Mouse (Mus musculus) left cerebral cortex, adult 11 months (tissue): ENCODE measurements at regions not wholly inside any gene's neighbourhood (a gene's known extent, or its start where the extent isn't known, plus 50 kb on each side); places are given as distances from the start of the nearest gene placed in this dataset.
"Not testable (repeated sequence)": the region's sequence is repeated elsewhere in the genome, so short reads cannot be mapped to it uniquely, and the experiment has no call there.

Experiments
- DNase-seq: peaks from one replicate; pipeline ENCODE4 v3.0.0; 2022; ENCODE audit warnings: low spot score

DNA sequence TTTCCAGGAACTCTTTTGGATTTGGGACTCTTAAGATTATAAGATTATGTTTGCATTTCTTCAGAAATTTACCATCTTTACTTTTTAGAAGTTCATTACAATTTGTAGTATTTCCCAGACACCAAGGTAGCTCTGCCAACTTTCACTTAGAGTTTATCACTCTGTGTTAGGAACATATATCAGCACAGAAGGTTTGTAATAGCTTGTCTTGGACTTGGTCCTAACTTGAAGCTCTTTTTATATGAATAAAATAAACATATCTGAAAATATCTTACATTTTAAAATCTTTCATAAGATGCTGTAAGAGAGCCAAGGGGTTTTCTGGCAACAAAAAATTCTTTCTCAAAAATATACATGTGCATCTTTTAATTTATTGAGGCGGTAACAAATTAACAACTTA, 813.4 kb upstream of the 4931417E11Rik start:
- DNase-seq, result no peak

DNA sequence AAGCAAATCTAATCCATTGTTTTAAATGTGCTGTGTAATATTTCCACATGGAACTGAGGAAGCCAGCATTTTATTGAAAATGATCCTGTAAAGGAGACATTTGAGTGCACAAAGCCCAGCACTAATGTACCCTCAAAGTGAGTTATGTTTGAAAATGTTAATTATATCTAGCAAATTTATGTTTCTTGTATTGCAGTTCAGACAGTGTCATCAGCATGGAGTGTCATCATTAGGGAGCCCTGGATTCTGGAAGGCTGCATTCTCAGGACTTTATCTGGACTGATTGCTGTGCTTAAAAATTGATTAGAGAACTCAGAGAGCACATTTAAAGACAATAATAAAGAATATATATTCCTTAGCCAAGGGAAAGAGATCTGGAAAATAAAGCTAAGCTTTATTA, 804.8 kb upstream of the 4931417E11Rik start:
- no peak for DNase-seq

DNA sequence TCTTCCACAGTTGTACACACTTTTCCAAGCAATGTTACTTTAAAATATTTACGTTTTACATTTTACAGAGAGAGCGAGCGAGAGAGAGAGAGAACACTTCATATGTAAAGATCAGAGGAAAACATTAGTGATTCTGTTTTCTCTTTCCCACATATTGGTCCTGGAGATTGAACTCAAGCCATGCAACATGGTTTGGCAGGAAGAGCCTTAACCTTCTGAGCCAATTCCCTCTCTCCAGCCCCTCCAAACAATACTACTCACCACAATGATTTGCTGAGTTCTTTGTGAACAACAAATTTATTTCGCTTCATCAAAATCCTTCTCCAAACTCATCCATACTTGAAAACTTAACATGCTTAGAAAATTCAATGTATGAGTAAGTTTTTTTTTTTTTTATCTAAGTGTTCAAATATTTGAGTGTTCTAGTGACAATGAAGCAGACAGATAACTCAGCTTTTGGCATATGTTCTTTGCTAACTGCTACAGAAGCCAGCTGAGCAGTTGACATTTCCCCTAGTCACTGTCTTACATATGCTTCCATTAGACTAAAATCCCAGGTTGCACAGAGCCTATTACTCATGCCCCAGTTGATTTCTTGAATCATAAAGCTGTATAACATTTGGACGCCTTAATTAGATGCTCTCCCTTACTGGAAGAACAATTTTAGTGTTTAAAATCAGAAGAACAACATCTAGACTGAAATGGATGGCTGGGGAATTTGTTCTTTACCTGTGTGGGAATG, 801.9 kb upstream of the 4931417E11Rik start:
- peak; percentile 2 for DNase-seq

DNA sequence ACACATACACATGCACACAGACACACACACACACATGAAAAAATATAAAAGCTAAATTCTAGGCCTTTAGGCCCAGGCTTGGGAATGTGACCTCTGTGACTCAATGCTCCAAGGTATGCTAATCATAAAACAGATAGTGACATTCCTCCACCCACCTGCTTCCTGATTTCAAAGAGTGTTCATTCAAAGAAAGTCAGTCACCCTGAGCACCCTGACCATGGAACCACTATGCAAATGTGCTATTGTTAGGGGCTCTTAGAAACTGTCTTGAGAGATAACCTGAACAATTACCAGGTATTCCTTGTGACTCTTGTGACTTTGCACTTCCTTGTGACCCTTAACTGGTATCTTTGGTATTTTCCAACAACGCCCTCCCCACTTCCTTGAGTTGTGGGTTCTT, 797.1 kb upstream of the 4931417E11Rik start:
- not testable (repeated sequence) for DNase-seq
